Mouse (Mus musculus): ENCODE results near the gene Ldhb.
"Not testable (repeated sequence)": the region's sequence is repeated elsewhere in the genome, so short reads cannot be mapped to it uniquely, and the experiment has no call there.

Gene Ldhb

GRCm38 (mm10) chr6:142514912-142515311 is 7.2 kb upstream of the Ldhb start:
- DNase-seq (ENCODE audit: low spot score in 2 of 2): peak in 1 of 2 experiments; percentile 67

- no peak for DNase-seq (ENCODE audit: low spot score in 2 of 2)
Observed at GRCm38 (mm10) chr6:142512902-142513301, 5.1 kb upstream of the Ldhb start.

- no peak for DNase-seq (ENCODE audit: low spot score in 2 of 2)
Observed at GRCm38 (mm10) chr6:142511516-142512135, 3.9 kb upstream of the Ldhb start.

GRCm38 (mm10) chr6:142508663-142509062 is 906 bp upstream of the Ldhb start:
- DNase-seq (ENCODE audit: low spot score in 2 of 2): no peak

GRCm38 (mm10) chr6:142507033-142507784 is 548 bp downstream of the Ldhb start:
- DNase-seq (ENCODE audit: low spot score in 2 of 2): no peak

- no peak for DNase-seq (ENCODE audit: low spot score in 2 of 2)
Observed at GRCm38 (mm10) chr6:142506338-142507032, 1.3 kb downstream of the Ldhb start.

- DNase-seq (ENCODE audit: low spot score in 2 of 2): no peak
Observed at GRCm38 (mm10) chr6:142503601-142504000, 4.2 kb downstream of the Ldhb start.

GRCm38 (mm10) chr6:142502519-142503125 is 5.1 kb downstream of the Ldhb start:
- DNase-seq (ENCODE audit: low spot score in 2 of 2): no peak

- not testable (repeated sequence) for DNase-seq (ENCODE audit: low spot score in 2 of 2)
Observed at GRCm38 (mm10) chr6:142490114-142490513, 17.6 kb downstream of the Ldhb start.

GRCm38 (mm10) chr6:142487638-142488037 is 20.1 kb downstream of the Ldhb start:
- no peak for DNase-seq (ENCODE audit: low spot score in 2 of 2)

GRCm38 (mm10) chr6:142485478-142486123 is 22.2 kb downstream of the Ldhb start:
- no peak for DNase-seq (ENCODE audit: low spot score in 2 of 2)

- no peak for DNase-seq (ENCODE audit: low spot score in 2 of 2)
Observed at GRCm38 (mm10) chr6:142477239-142477638, 30.5 kb downstream of the Ldhb start.

- DNase-seq (ENCODE audit: low spot score in 2 of 2): no peak
Observed at GRCm38 (mm10) chr6:142472801-142473203, 35.0 kb downstream of the Ldhb start, which contains the start of gene Gys2. Gene Gys2 (minus strand): TSS chr6:142473109.

- DNase-seq (ENCODE audit: low spot score in 2 of 2): no peak
Observed at GRCm38 (mm10) chr6:142471141-142471540, 36.6 kb downstream of the Ldhb start.

- DNase-seq (ENCODE audit: low spot score in 2 of 2): no peak
Observed at GRCm38 (mm10) chr6:142469602-142470001, 38.2 kb downstream of the Ldhb start.

GRCm38 (mm10) chr6:142462194-142462593 is 45.6 kb downstream of the Ldhb start:
- no peak for DNase-seq (ENCODE audit: low spot score in 2 of 2)

GRCm38 (mm10) chr6:142459017-142459678 is 48.6 kb downstream of the Ldhb start:
- no peak for DNase-seq (ENCODE audit: low spot score in 2 of 2)

- no peak for DNase-seq (ENCODE audit: low spot score in 2 of 2)
Observed at GRCm38 (mm10) chr6:142458010-142458409, 49.7 kb downstream of the Ldhb start.

- no peak for DNase-seq (ENCODE audit: low spot score in 2 of 2)
Observed at GRCm38 (mm10) chr6:142455314-142455996, 52.3 kb downstream of the Ldhb start.

- DNase-seq (ENCODE audit: low spot score in 2 of 2): no peak
Observed at GRCm38 (mm10) chr6:142453311-142453710, 54.4 kb downstream of the Ldhb start.

GRCm38 (mm10) chr6:142451381-142451780 is 56.4 kb downstream of the Ldhb start:
- DNase-seq (ENCODE audit: low spot score in 2 of 2): no peak

All from urinary bladder, postnatal 4 days (tissue).